Mouse (Mus musculus) thymus, adult 2 months (tissue): ENCODE data around the gene Acsl3. TPM values are rescaled to one million over a fixed set of nuclear protein-coding genes. Genes with fewer than 3 reads are reported as not detected.
A peak's percentile ranks its signal among the peaks of the same experiment; 100 is the strongest.

ENCODE experiments used
- DNase-seq: peaks from one replicate; pipeline ENCODE4 v3.0.0; 2021
- H3K27ac ChIP-seq: fragments of 200-500 bp; 2 replicates; pipeline ENCODE4 v1.5.1; 2012; ENCODE audit warnings: low read length, control low read depth; ENCODE audit not compliant: control insufficient read depth, insufficient read depth
- H3K27me3 ChIP-seq: fragments of 200-500 bp; 2 replicates; pipeline ENCODE4 v1.6.1; 2012; ENCODE audit warnings: mild to moderate bottlenecking, low read length, moderate library complexity, mixed read lengths; ENCODE audit not compliant: control insufficient read depth, insufficient read depth
- H3K36me3 ChIP-seq: fragments of 200-500 bp; 2 replicates; pipeline ENCODE4 v1.6.1; 2012; ENCODE audit warnings: mild to moderate bottlenecking, low read length, moderate library complexity; ENCODE audit not compliant: control insufficient read depth, insufficient read depth
- H3K4me1 ChIP-seq: fragments of 200-500 bp; replicated peaks from 2 replicates; pipeline ENCODE4 v1.6.1; 2012; ENCODE audit warnings: low read length; ENCODE audit not compliant: control insufficient read depth, insufficient read depth
- H3K4me3 ChIP-seq: fragments of 200-500 bp; 2 replicates; pipeline ENCODE4 v1.5.1; 2012; ENCODE audit warnings: mild to moderate bottlenecking, low read length, control low read depth, moderate library complexity; ENCODE audit not compliant: control insufficient read depth, insufficient read depth
- CTCF ChIP-seq: fragments of 200-500 bp; IDR thresholded peaks from 2 replicates; pipeline ENCODE4 v1.5.1; 2012; ENCODE audit warnings: mild to moderate bottlenecking, control low read depth, low read length, moderate library complexity, borderline replicate concordance; ENCODE audit not compliant: control insufficient read depth, poor library complexity, insufficient read depth; ENCODE audit errors: extremely low read depth
- POLR2A ChIP-seq: fragments of 200-500 bp; IDR thresholded peaks from 2 replicates; pipeline ENCODE4 v1.6.1; 2012; ENCODE audit warnings: mild to moderate bottlenecking, low read length, control low read depth, moderate library complexity; ENCODE audit not compliant: control insufficient read depth, poor library complexity, insufficient read depth; ENCODE audit errors: extremely low read depth
- WGBS: fragments of 180-500 bp; shearing (Covaris S2); methylation state at CpG from one replicate; pipeline ENCODE4 v1.1.7; 2018; 5-methylcytosine and 5-hydroxymethylcytosine counted together
- polyA plus RNA-seq: library from polyadenylated mRNA; depleted of rRNA; stranded (reverse); fragments of >200 nt; gene quantifications from 2 replicates; pipeline ENCODE4 v1.2.3, GENCODE M21; 2012

Acsl3 gene
- polyA plus RNA-seq, 1 experiment, result 10.2 TPM

- Histone ChIP-seq H3K4me1 (peaks cover 13% of the 10 kb centered on the region), H3K27ac (peak overlapping the region; percentile 45; the same call in 1 of the 2 replicates), H3K36me3 (no peaks in the 10 kb centered on the region), H3K4me3 (no peak overlapping the region), H3K27me3 (no peaks in the 10 kb centered on the region)
- TF ChIP-seq POLR2A (no peak), CTCF (no peak)
- peak; percentile 16 for DNase-seq
Observed at GRCm38 (mm10) chr1:78640871-78641270, 16.8 kb upstream of the Acsl3 start.

GRCm38 (mm10) chr1:78641791-78642190 is 15.8 kb upstream of the Acsl3 start:
- no peak overlapping the region for H3K4me3 ChIP-seq
- peaks cover 13% of the 10 kb centered on the region for H3K4me1 ChIP-seq
- H3K27ac ChIP-seq, result no peak overlapping the region
- TF ChIP-seq CTCF (no peak), POLR2A (no peak)
- DNase-seq, result no peak
- no peaks in the 10 kb centered on the region for H3K36me3 ChIP-seq
- WGBS, result 95% methylated on average over 3 of the region's 3 CpGs
- H3K27me3 ChIP-seq, result no peaks in the 10 kb centered on the region

DNA sequence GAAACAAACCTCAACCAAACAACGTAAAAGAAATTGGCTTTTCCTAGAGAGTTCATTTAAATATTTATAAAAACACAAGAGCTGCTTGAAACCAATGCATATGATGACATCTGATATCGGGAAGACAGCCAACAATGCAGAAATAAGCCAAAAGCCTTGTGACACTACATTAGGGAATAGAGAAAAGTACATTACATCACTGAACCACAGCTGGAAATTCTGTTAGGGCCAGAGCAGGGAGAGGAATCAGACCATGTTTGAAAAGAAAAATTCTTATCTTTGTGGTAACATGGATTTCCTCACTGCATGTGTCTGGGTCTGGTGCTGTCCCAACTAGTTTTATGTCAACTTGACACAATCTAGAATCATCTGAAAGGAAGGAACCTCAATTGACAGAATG is 15.4 kb upstream of the Acsl3 start:
- H3K4me3 ChIP-seq, result no peak overlapping the region
- no peaks in the 10 kb centered on the region for H3K36me3 ChIP-seq
- no peak for DNase-seq
- no peak for TF ChIP-seq POLR2A
- no peak for TF ChIP-seq CTCF
- peaks cover 13% of the 10 kb centered on the region for H3K4me1 ChIP-seq
- no peaks in the 10 kb centered on the region for H3K27me3 ChIP-seq
- 89% methylated on average over 2 of the region's 2 CpGs for WGBS
- no peak overlapping the region for H3K27ac ChIP-seq

- Histone ChIP-seq H3K4me3 (no peak overlapping the region), H3K4me1 (no peaks in the 10 kb centered on the region; the same call in 1 of the 2 replicates), H3K27me3 (no peaks in the 10 kb centered on the region), H3K27ac (no peak overlapping the region), H3K36me3 (no peaks in the 10 kb centered on the region)
- DNase-seq, result no peak
- TF ChIP-seq CTCF (no peak), POLR2A (no peak)
- WGBS, result 91% methylated on average over 8 of the region's 8 CpGs
Observed at GRCm38 (mm10) chr1:78647317-78647885, 10.2 kb upstream of the Acsl3 start.

DNA sequence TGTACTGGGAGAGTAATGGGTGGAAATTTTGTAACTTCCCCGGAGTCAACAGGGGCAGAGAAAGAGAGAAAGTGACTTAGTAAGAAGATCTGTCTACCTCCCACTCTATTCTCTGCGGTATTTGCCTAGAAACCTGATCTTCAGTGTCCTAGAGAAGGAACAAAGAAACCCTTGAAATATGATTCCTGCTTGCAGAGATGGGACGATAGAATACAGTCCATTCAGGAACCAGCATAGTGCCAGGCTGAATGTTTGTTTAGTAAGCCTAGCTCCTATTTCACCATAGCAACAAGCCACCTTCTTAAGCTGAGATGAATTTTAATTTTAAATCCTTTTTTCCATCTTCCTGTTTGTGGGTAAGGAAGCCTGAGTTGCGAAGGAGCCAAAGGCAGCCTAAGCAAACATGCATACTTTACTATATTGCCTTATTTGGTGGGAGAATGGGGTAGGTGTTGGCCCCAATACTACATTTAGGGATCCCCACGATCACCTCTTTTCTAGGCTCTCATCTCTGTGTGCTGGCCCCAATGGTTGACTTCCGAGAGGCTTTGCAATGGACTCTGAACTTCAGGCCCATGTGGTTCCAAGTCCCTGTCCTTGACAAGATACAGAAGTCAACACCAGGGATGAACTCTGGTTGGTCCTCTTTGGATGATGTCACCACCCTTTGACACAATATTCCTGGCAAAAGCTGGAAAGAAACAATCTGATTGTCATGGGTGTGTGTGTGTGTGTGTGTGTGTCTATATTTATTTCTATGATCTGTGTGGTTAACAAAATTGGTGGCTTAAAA is 8.2 kb upstream of the Acsl3 start:
- no peak overlapping the region for H3K27ac ChIP-seq
- TF ChIP-seq CTCF (no peak), POLR2A (no peak)
- no peaks in the 10 kb centered on the region for H3K27me3 ChIP-seq
- no peaks in the 10 kb centered on the region for H3K36me3 ChIP-seq
- H3K4me1 ChIP-seq, result no peaks in the 10 kb centered on the region; the same call in 1 of the 2 replicates
- no peak for DNase-seq
- WGBS, result 92% methylated on average over 6 of the region's 6 CpGs
- H3K4me3 ChIP-seq, result no peak overlapping the region

GRCm38 (mm10) chr1:78656472-78656871 is 1.2 kb upstream of the Acsl3 start:
- peaks cover 13% of the 10 kb centered on the region; the same call in 1 of the 2 replicates for H3K4me1 ChIP-seq
- no peak for DNase-seq
- TF ChIP-seq CTCF (no peak), POLR2A (no peak)
- no peak overlapping the region for H3K27ac ChIP-seq
- H3K4me3 ChIP-seq, result no peak overlapping the region
- H3K36me3 ChIP-seq, result no peaks in the 10 kb centered on the region
- 76% methylated on average over 2 of the region's 2 CpGs for WGBS
- H3K27me3 ChIP-seq, result no peaks in the 10 kb centered on the region
